Mouse (Mus musculus) lung, embryonic 15.5 days (tissue): ENCODE measurements around the gene Mllt11. TPM values are rescaled to one million over a fixed set of nuclear protein-coding genes. Genes with fewer than 3 reads are reported as not detected.

Experiments
- ATAC-seq: fragments of 200-750 bp; cut with Nextera tagmentation; 2 replicates; pipeline ENCODE4 v1.8.0; 2017; ENCODE audit warnings: moderate number of reproducible peaks, borderline replicate concordance; ENCODE audit not compliant: low FRiP score, low TSS enrichment; ENCODE audit errors: extremely low read depth
- H3K27ac ChIP-seq: fragments of 300-500 bp; sonication (generic); 2 replicates; pipeline ENCODE4 v1.5.1; 2015; ENCODE audit warnings: moderate library complexity, mild to moderate bottlenecking, inconsistent platforms
- H3K27me3 ChIP-seq: fragments of 300-500 bp; sonication (generic); 2 replicates; pipeline ENCODE4 v1.6.1; 2015; ENCODE audit warnings: inconsistent platforms
- H3K36me3 ChIP-seq: fragments of 300-500 bp; sonication (generic); 2 replicates; pipeline ENCODE4 v1.6.1; 2015; ENCODE audit warnings: inconsistent platforms
- H3K4me1 ChIP-seq: fragments of 300-500 bp; sonication (generic); 2 replicates; pipeline ENCODE4 v1.6.1; 2015; ENCODE audit warnings: inconsistent platforms
- H3K4me2 ChIP-seq: fragments of 300-500 bp; sonication (generic); 2 replicates; pipeline ENCODE4 v1.6.1; 2015; ENCODE audit warnings: inconsistent platforms, mild to moderate bottlenecking, moderate library complexity
- H3K4me3 ChIP-seq: fragments of 300-500 bp; sonication (generic); 2 replicates; pipeline ENCODE4 v1.5.1; 2015; ENCODE audit warnings: mild to moderate bottlenecking, inconsistent platforms
- H3K9ac ChIP-seq: fragments of 300-500 bp; sonication (generic); 2 replicates; pipeline ENCODE4 v1.6.1; 2015; ENCODE audit warnings: inconsistent platforms
- H3K9me3 ChIP-seq: fragments of 300-500 bp; sonication (generic); 2 replicates; pipeline ENCODE4 v1.6.1; 2016; ENCODE audit warnings: inconsistent platforms
- WGBS: fragments of 180-500 bp; shearing (Covaris S2); methylation state at CpG from one replicate; pipeline ENCODE4 v1.1.7; 2015; 5-methylcytosine and 5-hydroxymethylcytosine counted together
- polyA plus RNA-seq: library from polyadenylated mRNA; unstranded; fragments of >200 nt; fragmentation: Nextera tagmentation; extraction: Ambion mirVana; gene quantifications from 2 replicates; pipeline ENCODE4 v1.2.1, GENCODE M21; 2015

The Mllt11 gene
- 10.7 and 11.6 TPM in 2 replicates for polyA plus RNA-seq

GRCm38 (mm10) chr3:95231298-95232221 lies at the start of gene Mllt11:
TSS of gene Mllt11 (minus strand) at chr3:95232171.
- H3K27me3 ChIP-seq, result no peaks in the 10 kb centered on the region
- H3K4me3 ChIP-seq, result peak within 1 kb of the TSS; percentile 88; the same call in 1 of the 2 replicates
- H3K9me3 ChIP-seq, result no peaks in the 10 kb centered on the region
- peaks cover 26% of the 10 kb centered on the region for H3K4me1 ChIP-seq
- no peak for ATAC-seq
- no peak within 1 kb of the TSS for H3K9ac ChIP-seq
- H3K36me3 ChIP-seq, result peaks cover 50% of the 10 kb centered on the region
- WGBS, result 75% methylated on average over 13 of the region's 13 CpGs
- H3K4me2 ChIP-seq, result peak within 1 kb of the TSS; percentile 86
- H3K27ac ChIP-seq, result peak within 1 kb of the TSS; percentile 98; the same call in 1 of the 2 replicates

- no peaks in the 10 kb centered on the region for H3K9me3 ChIP-seq
- peak within 1 kb of the TSS; percentile 98 for H3K27ac ChIP-seq
- ATAC-seq, result peak; percentile 90
- no peaks in the 10 kb centered on the region for H3K36me3 ChIP-seq
- H3K4me2 ChIP-seq, result peak within 1 kb of the TSS; percentile 72
- WGBS, result under 1% methylated on average over 53 of the region's 53 CpGs
- no peaks in the 10 kb centered on the region for H3K27me3 ChIP-seq
- H3K4me3 ChIP-seq, result peak within 1 kb of the TSS; percentile 70
- H3K4me1 ChIP-seq, result peaks cover 19% of the 10 kb centered on the region
- H3K9ac ChIP-seq, result peak within 1 kb of the TSS; percentile 76
Observed at GRCm38 (mm10) chr3:95281216-95282126, 49.5 kb upstream of the Mllt11 start, which contains the start of the genes Mindy1 and Prune1. TSS of gene Mindy1 (plus strand) at chr3:95281345. TSS of gene Prune1 (minus strand) at chr3:95282076.

- H3K4me3 ChIP-seq, result peak overlapping the region; percentile 70
- WGBS, result 9% methylated on average over 8 of the region's 8 CpGs
- H3K4me2 ChIP-seq, result peak overlapping the region; percentile 72
Observed at GRCm38 (mm10) chr3:95280747-95281146, 48.8 kb upstream of the Mllt11 start.

GRCm38 (mm10) chr3:95277149-95277551 lies 45.2 kb upstream of the Mllt11 start:
- Histone ChIP-seq H3K4me2 (no peak overlapping the region), H3K27me3 (no peaks in the 10 kb centered on the region), H3K9ac (no peak overlapping the region), H3K4me3 (no peak overlapping the region), H3K4me1 (0 out of 2 replicates have a peak, but pooled peaks cover 8% of the 10 kb centered on the region), H3K27ac (no peak overlapping the region), H3K36me3 (no peaks in the 10 kb centered on the region), H3K9me3 (no peaks in the 10 kb centered on the region)
- WGBS, result 86% methylated on average over 1 of the region's 1 CpGs
- no peak for ATAC-seq

More at GRCm38 (mm10) chr3:95280747-95281146, 48.8 kb upstream of the Mllt11 start:
- no peaks in the 10 kb centered on the region for H3K9me3 ChIP-seq
- H3K27ac ChIP-seq, result peak overlapping the region; percentile 98
- peak overlapping the region; percentile 75 for H3K9ac ChIP-seq
- peaks cover 19% of the 10 kb centered on the region for H3K4me1 ChIP-seq
- H3K27me3 ChIP-seq, result no peaks in the 10 kb centered on the region
- H3K36me3 ChIP-seq, result no peaks in the 10 kb centered on the region
- ATAC-seq, result no peak

DNA sequence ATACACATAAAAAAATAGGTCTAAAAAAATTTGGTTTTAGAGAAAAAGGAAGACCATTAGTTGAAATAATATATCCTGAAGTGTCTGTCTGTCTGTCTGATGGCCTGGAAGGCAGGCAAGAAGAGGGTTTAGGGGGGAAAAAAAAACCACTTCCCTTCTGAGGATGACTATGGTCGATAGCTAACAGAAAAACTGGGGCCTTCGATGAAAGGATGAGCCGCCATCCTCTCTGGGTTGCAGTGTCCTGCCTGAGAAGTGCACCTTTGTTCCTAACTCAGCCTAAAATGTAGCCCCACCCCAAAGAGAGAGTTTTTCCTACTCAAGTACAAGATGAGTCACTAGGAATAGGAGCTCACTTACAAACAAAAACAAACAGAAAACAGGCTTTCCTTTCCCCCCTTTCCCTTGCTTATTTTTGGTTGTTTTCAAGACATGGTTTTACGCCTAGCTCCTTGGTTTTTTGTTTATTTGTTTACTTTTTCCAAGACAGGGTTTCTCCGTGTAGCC lies 44.5 kb upstream of the Mllt11 start:
- Histone ChIP-seq H3K9ac (no peak overlapping the region), H3K36me3 (no peaks in the 10 kb centered on the region), H3K27me3 (no peaks in the 10 kb centered on the region), H3K4me1 (0 out of 2 replicates have a peak, but pooled peaks cover 8% of the 10 kb centered on the region), H3K4me3 (no peak overlapping the region), H3K9me3 (no peaks in the 10 kb centered on the region), H3K4me2 (no peak overlapping the region), H3K27ac (no peak overlapping the region)
- no peak for ATAC-seq
- WGBS, result 64% methylated on average over 5 of the region's 5 CpGs

DNA sequence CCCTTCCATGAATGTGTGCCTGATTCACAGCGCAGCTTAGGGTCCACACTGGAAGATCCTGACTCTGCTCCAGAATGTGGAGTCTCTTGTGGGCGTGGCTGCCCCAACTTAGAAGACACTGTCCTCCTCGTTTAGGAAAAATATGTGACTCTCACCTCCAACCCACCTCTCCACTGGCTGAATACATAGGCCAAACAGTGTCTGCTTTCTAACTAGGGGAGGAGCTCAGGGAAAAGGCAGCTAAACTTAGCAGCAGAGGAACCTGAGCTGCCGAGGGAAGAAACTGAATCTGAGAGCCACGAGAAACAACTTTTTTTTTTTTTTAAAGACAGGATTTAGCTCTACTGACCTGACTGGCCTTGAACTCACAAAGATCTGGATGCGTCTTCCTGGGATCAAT lies 43.2 kb upstream of the Mllt11 start:
- Histone ChIP-seq H3K9ac (no peak overlapping the region), H3K9me3 (no peaks in the 10 kb centered on the region), H3K27ac (no peak overlapping the region), H3K27me3 (no peaks in the 10 kb centered on the region), H3K4me3 (no peak overlapping the region), H3K4me2 (no peak overlapping the region), H3K36me3 (no peaks in the 10 kb centered on the region), H3K4me1 (0 out of 2 replicates have a peak, but pooled peaks cover 2% of the 10 kb centered on the region)
- no peak for ATAC-seq
- WGBS, result 68% methylated on average over 6 of the region's 6 CpGs

DNA sequence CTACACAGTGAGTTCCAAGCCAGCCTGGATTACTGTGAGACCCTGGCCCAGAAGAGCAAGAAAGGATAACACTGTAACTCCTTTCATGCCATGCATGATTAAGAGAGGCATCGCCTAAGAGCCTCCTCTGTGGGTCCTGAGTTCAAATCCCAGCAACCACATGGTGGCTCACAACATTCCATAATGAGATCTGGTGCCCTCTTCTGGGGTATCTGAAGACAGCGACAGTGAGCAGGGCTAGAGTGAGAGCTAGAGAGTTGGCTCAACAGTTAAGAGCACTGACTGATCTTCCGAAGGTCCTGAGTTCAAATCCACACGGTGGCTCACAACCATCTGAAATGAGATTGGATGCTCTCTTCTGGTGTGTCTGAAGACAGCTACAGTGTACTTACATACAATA lies 42.5 kb upstream of the Mllt11 start:
- Histone ChIP-seq H3K27ac (no peak overlapping the region), H3K9me3 (no peaks in the 10 kb centered on the region), H3K4me2 (no peak overlapping the region), H3K9ac (no peak overlapping the region), H3K36me3 (no peaks in the 10 kb centered on the region), H3K27me3 (no peaks in the 10 kb centered on the region), H3K4me1 (no peaks in the 10 kb centered on the region), H3K4me3 (no peak overlapping the region)
- 94% methylated on average over 4 of the region's 4 CpGs for WGBS
- no peak for ATAC-seq

DNA sequence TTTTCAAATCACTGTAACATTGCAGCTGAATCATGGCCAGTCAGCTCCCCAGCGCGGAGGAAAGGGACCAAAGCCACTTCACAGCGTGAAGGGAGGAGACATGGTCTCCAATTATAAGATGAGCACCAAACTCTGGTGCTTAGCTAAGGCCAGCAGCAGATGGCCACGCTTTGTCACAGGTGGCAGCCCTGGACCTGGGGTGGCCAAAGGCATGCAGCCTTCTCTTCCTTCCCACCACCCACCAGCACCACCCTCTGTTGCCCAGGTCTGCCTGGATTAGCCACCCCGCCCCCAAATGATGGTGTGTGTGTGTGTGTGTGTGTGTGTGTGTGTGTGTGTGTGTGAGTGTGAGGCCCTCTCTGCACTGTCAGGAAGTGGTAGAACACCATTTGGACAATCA lies 41.5 kb upstream of the Mllt11 start:
- no peak for ATAC-seq
- Histone ChIP-seq H3K9me3 (no peaks in the 10 kb centered on the region), H3K27me3 (no peaks in the 10 kb centered on the region), H3K27ac (no peak overlapping the region), H3K4me3 (no peak overlapping the region), H3K9ac (no peak overlapping the region), H3K4me2 (no peak overlapping the region), H3K4me1 (no peaks in the 10 kb centered on the region), H3K36me3 (no peaks in the 10 kb centered on the region)
- WGBS, result 83% methylated on average over 5 of the region's 5 CpGs

- Histone ChIP-seq H3K9ac (no peak overlapping the region), H3K27me3 (no peaks in the 10 kb centered on the region), H3K36me3 (peaks cover 19% of the 10 kb centered on the region), H3K4me1 (no peaks in the 10 kb centered on the region), H3K27ac (no peak overlapping the region), H3K9me3 (no peaks in the 10 kb centered on the region), H3K4me2 (no peak overlapping the region), H3K4me3 (no peak overlapping the region)
- no peak for ATAC-seq
- 77% methylated on average over 12 of the region's 12 CpGs for WGBS
Observed at GRCm38 (mm10) chr3:95270766-95271364, 38.9 kb upstream of the Mllt11 start.

- no peak overlapping the region for H3K9ac ChIP-seq
- 89% methylated on average over 5 of the region's 5 CpGs for WGBS
- no peaks in the 10 kb centered on the region for H3K9me3 ChIP-seq
- H3K27ac ChIP-seq, result no peak overlapping the region
- H3K4me2 ChIP-seq, result no peak overlapping the region
- H3K4me1 ChIP-seq, result no peaks in the 10 kb centered on the region
- no peak overlapping the region for H3K4me3 ChIP-seq
- peaks cover 22% of the 10 kb centered on the region for H3K36me3 ChIP-seq
- no peak for ATAC-seq
- no peaks in the 10 kb centered on the region for H3K27me3 ChIP-seq
Observed at GRCm38 (mm10) chr3:95269789-95270188, 37.8 kb upstream of the Mllt11 start.

GRCm38 (mm10) chr3:95267855-95268254 lies 35.9 kb upstream of the Mllt11 start:
- Histone ChIP-seq H3K27ac (no peak overlapping the region), H3K9me3 (no peaks in the 10 kb centered on the region), H3K4me3 (no peak overlapping the region), H3K4me2 (no peak overlapping the region), H3K27me3 (no peaks in the 10 kb centered on the region), H3K4me1 (no peaks in the 10 kb centered on the region), H3K9ac (no peak overlapping the region), H3K36me3 (peaks cover 27% of the 10 kb centered on the region)
- ATAC-seq, result no peak
